In genomic region chr7:43432891-43433290, GRCm38 (mm10) we compare ENCODE assay signal across 45 mouse cellular contexts. TPM values are rescaled to one million over a fixed set of nuclear protein-coding genes. Genes with fewer than 3 reads are reported as not detected.
"Had no signal": no experiment of that assay in that cellular context is flagged by ENCODE, and none has a peak within 500 bp of the region (broad histone marks: within the 10 kb centered on the region; RNA-seq: fewer than 3 reads in every experiment).

No protein-coding gene starts in this region.

- H3K36me3 ChIP-seq: limb, embryonic 10.5 days; limb, embryonic 12.5 days; limb, embryonic 13.5 days; limb, embryonic 15.5 days; liver, embryonic 12.5 days; liver, embryonic 13.5 days; liver, embryonic 15.5 days; lung, embryonic 15.5 days; midbrain, embryonic 10.5 days; midbrain, embryonic 12.5 days; midbrain, embryonic 15.5 days; neural tube, embryonic 12.5 days had no signal

- H3K4me2 ChIP-seq: limb, embryonic 12.5 days; limb, embryonic 13.5 days; limb, embryonic 15.5 days; liver, embryonic 11.5 days; liver, embryonic 12.5 days; liver, embryonic 13.5 days; liver, embryonic 15.5 days; lung, embryonic 14.5 days; lung, embryonic 15.5 days; midbrain, embryonic 11.5 days; midbrain, embryonic 12.5 days; midbrain, embryonic 15.5 days; neural tube, embryonic 12.5 days had no signal

- H3K9me3 ChIP-seq: limb, embryonic 10.5 days; limb, embryonic 12.5 days; limb, embryonic 13.5 days; limb, embryonic 15.5 days; liver, embryonic 12.5 days; liver, embryonic 13.5 days; liver, embryonic 15.5 days; lung, embryonic 15.5 days; midbrain, embryonic 12.5 days; midbrain, embryonic 15.5 days; neural tube, embryonic 12.5 days had no signal

- ATAC-seq: liver, embryonic 12.5 days; liver, postnatal 0 days; lung, postnatal 0 days; midbrain, embryonic 15.5 days; midbrain, embryonic 16.5 days had no signal

- H3K4me1 ChIP-seq: limb, embryonic 10.5 days; limb, embryonic 12.5 days; limb, embryonic 13.5 days; limb, embryonic 15.5 days; lung, embryonic 15.5 days; midbrain, embryonic 10.5 days; midbrain, embryonic 12.5 days; midbrain, embryonic 15.5 days; neural tube, embryonic 12.5 days had no signal

- H3K4me3 ChIP-seq: left cerebral cortex, adult 2 months; limb, embryonic 10.5 days; limb, embryonic 12.5 days; limb, embryonic 13.5 days; limb, embryonic 15.5 days; liver, embryonic 12.5 days; liver, embryonic 13.5 days; liver, embryonic 15.5 days; lung, embryonic 15.5 days; megakaryocyte, embryonic 14.5 days; midbrain, embryonic 10.5 days; midbrain, embryonic 12.5 days; midbrain, embryonic 15.5 days; myocyte; neural tube, embryonic 12.5 days had no signal

- H3K9ac ChIP-seq: limb, embryonic 12.5 days; limb, embryonic 13.5 days; limb, embryonic 15.5 days; liver, embryonic 12.5 days; liver, embryonic 13.5 days; liver, embryonic 14.5 days; liver, embryonic 15.5 days; liver, postnatal 0 days; lung, embryonic 14.5 days; lung, embryonic 15.5 days; midbrain, embryonic 12.5 days; midbrain, embryonic 15.5 days; neural tube, embryonic 12.5 days had no signal

- H3K27ac ChIP-seq: left cerebral cortex, adult 2 months; limb, embryonic 10.5 days; limb, embryonic 12.5 days; limb, embryonic 13.5 days; limb, embryonic 15.5 days; liver, embryonic 12.5 days; liver, embryonic 13.5 days; liver, embryonic 14.5 days; liver, embryonic 15.5 days; lung, embryonic 15.5 days; macrophage; midbrain, embryonic 10.5 days; midbrain, embryonic 12.5 days; midbrain, embryonic 15.5 days; neural tube, embryonic 12.5 days had no signal

- DNase-seq: left cerebral cortex, postnatal 4 days; liver; liver, embryonic 13.5 days; liver, postnatal 0 days; lung, adult 18-20 months; lung, adult 2 months; lung, embryonic 14.5 days; lung, postnatal 14 days; lung, postnatal 36 days; lung, postnatal 4 days; midbrain, embryonic 14.5 days had no signal

- H3K27me3 ChIP-seq: limb, embryonic 12.5 days; limb, embryonic 13.5 days; limb, embryonic 15.5 days; liver, embryonic 12.5 days; liver, embryonic 13.5 days; liver, embryonic 15.5 days; lung, embryonic 15.5 days; megakaryocyte, embryonic 14.5 days; midbrain, embryonic 12.5 days; midbrain, embryonic 15.5 days; neural tube, embryonic 12.5 days had no signal

RNA-seq across cellular contexts. Expression of gene Nkg7, which starts 4.0 kb away (rescaled TPM):
- total RNA-seq: left cerebral cortex, adult 2 months; left cerebral cortex, adult 8-10 months; left cerebral cortex, postnatal 14 days; left cerebral cortex, postnatal 25 days; left cerebral cortex, postnatal 36 days; left cerebral cortex, postnatal 4 days; midbrain, postnatal 0 days had no signal
- polyA plus RNA-seq: limb, embryonic 12.5 days; midbrain, embryonic 10.5 days; midbrain, embryonic 11.5 days; midbrain, embryonic 12.5 days; midbrain, embryonic 14.5 days; midbrain, embryonic 16.5 days; myocyte; neural tube, embryonic 11.5 days had no signal

RNA-seq across cellular contexts. Expression of gene Lim2, which starts 5.4 kb away (rescaled TPM):
- total RNA-seq: left cerebral cortex, adult 2 months; left cerebral cortex, adult 8-10 months; left cerebral cortex, postnatal 14 days; left cerebral cortex, postnatal 25 days; left cerebral cortex, postnatal 36 days; left cerebral cortex, postnatal 4 days; liver, adult 2 months; megakaryocyte, adult 5-6 weeks; megakaryocyte-erythroid progenitor cell, adult 5-6 weeks; midbrain, postnatal 0 days; monocyte, adult 5-6 weeks had no signal
- polyA plus RNA-seq: limb, embryonic 10.5 days; limb, embryonic 11.5 days; limb, embryonic 12.5 days; limb, embryonic 13.5 days; limb, embryonic 14.5 days; limb, embryonic 15.5 days; liver, adult 2 months; liver, embryonic 11.5 days; liver, embryonic 12.5 days; liver, embryonic 13.5 days; liver, embryonic 15.5 days; liver, embryonic 16.5 days; liver, postnatal 0 days; lung, adult 2 months; lung, embryonic 14.5 days; lung, embryonic 15.5 days; lung, embryonic 16.5 days; lung, postnatal 0 days; macrophage; midbrain, embryonic 12.5 days; midbrain, embryonic 14.5 days; midbrain, embryonic 15.5 days; midbrain, embryonic 16.5 days; midbrain, postnatal 0 days; myocyte; neural tube, embryonic 11.5 days; neural tube, embryonic 12.5 days had no signal

RNA-seq across cellular contexts. Expression of gene Cldnd2, which starts 7.7 kb away (rescaled TPM):
- total RNA-seq: left cerebral cortex, adult 2 months; left cerebral cortex, adult 8-10 months; left cerebral cortex, postnatal 14 days; left cerebral cortex, postnatal 25 days; left cerebral cortex, postnatal 36 days; left cerebral cortex, postnatal 4 days; liver, adult 2 months; megakaryocyte, adult 5-6 weeks; megakaryocyte-erythroid progenitor cell, adult 5-6 weeks; midbrain, postnatal 0 days; monocyte, adult 5-6 weeks had no signal
- polyA plus RNA-seq: limb, embryonic 10.5 days; limb, embryonic 11.5 days; limb, embryonic 12.5 days; limb, embryonic 13.5 days; limb, embryonic 14.5 days; limb, embryonic 15.5 days; liver, embryonic 11.5 days; liver, embryonic 12.5 days; liver, embryonic 13.5 days; liver, embryonic 14.5 days; liver, embryonic 15.5 days; liver, embryonic 16.5 days; liver, postnatal 0 days; lung, adult 2 months; lung, embryonic 14.5 days; lung, embryonic 15.5 days; lung, embryonic 16.5 days; macrophage; midbrain, embryonic 10.5 days; midbrain, embryonic 11.5 days; midbrain, embryonic 12.5 days; midbrain, embryonic 14.5 days; midbrain, embryonic 15.5 days; midbrain, embryonic 16.5 days; midbrain, postnatal 0 days; myocyte; neural tube, embryonic 11.5 days; neural tube, embryonic 12.5 days had no signal

RNA-seq across cellular contexts. Expression of gene Gm45233, which starts 11.0 kb away (rescaled TPM):
- total RNA-seq: liver, adult 2 months; megakaryocyte-erythroid progenitor cell, adult 5-6 weeks; monocyte, adult 5-6 weeks had no signal
- polyA plus RNA-seq: limb, embryonic 12.5 days; limb, embryonic 13.5 days; liver, embryonic 13.5 days; liver, embryonic 15.5 days; liver, postnatal 0 days; lung, embryonic 14.5 days; lung, embryonic 16.5 days; lung, postnatal 0 days; macrophage; midbrain, embryonic 10.5 days; midbrain, embryonic 11.5 days; midbrain, embryonic 14.5 days; midbrain, embryonic 15.5 days; neural tube, embryonic 11.5 days had no signal
